Mouse (Mus musculus) forebrain, postnatal 0 days (tissue): ENCODE measurements at regions not wholly inside any gene's neighbourhood (a gene's known extent, or its start where the extent isn't known, plus 50 kb on each side); places are given as distances from the start of the nearest gene placed in this dataset.

Experiments used
- ATAC-seq: fragments of 200-750 bp; cut with Nextera tagmentation; 2 replicates; pipeline ENCODE4 v1.8.0; 2017; ENCODE audit warnings: mild to moderate bottlenecking, moderate library complexity
- DNase-seq: peaks from one replicate; pipeline ENCODE4 v3.0.0-alpha.2; 2015
- H3K27ac ChIP-seq: fragments of 300-500 bp; sonication (generic); 2 replicates; pipeline ENCODE4 v1.5.1; 2014; ENCODE audit warnings: low read depth, mild to moderate bottlenecking, antibody characterized with exemption, low read length, moderate library complexity, mixed read lengths
- H3K27me3 ChIP-seq: fragments of 300-500 bp; sonication (generic); 2 replicates; pipeline ENCODE4 v1.6.1; 2014; ENCODE audit warnings: mild to moderate bottlenecking, low read length, mixed read lengths; ENCODE audit not compliant: insufficient read depth
- H3K36me3 ChIP-seq: fragments of 300-500 bp; sonication (generic); 2 replicates; pipeline ENCODE4 v1.6.1; 2014; ENCODE audit warnings: mild to moderate bottlenecking, moderate library complexity; ENCODE audit not compliant: insufficient read depth
- H3K4me1 ChIP-seq: fragments of 300-500 bp; sonication (generic); 2 replicates; pipeline ENCODE4 v1.6.1; 2014; ENCODE audit warnings: antibody characterized with exemption; ENCODE audit not compliant: insufficient read depth
- H3K4me2 ChIP-seq: fragments of 300-500 bp; sonication (generic); 2 replicates; pipeline ENCODE4 v1.6.1; 2014; ENCODE audit warnings: low read depth, mild to moderate bottlenecking, moderate library complexity
- H3K4me3 ChIP-seq: fragments of 300-500 bp; sonication (generic); 2 replicates; pipeline ENCODE4 v1.5.1; 2014; ENCODE audit warnings: low read depth, low read length, mixed read lengths
- H3K9ac ChIP-seq: fragments of 300-500 bp; sonication (generic); 2 replicates; pipeline ENCODE4 v1.6.1; 2014; ENCODE audit warnings: mild to moderate bottlenecking
- H3K9me3 ChIP-seq: fragments of 300-500 bp; sonication (generic); 2 replicates; pipeline ENCODE4 v1.6.1; 2016; ENCODE audit warnings: low read length
- CTCF ChIP-seq: sonication (generic); IDR thresholded peaks from 2 replicates; pipeline ENCODE4 v1.5.1; 2016; ENCODE audit warnings: antibody characterized with exemption, control low read depth, low read depth
- WGBS: fragments of 180-500 bp; shearing (Covaris S2); extraction: QIAGEN DNeasy Blood & Tissue Kit; methylation state at CpG from one replicate; pipeline ENCODE4 v1.1.7; 2014; 5-methylcytosine and 5-hydroxymethylcytosine counted together

DNA sequence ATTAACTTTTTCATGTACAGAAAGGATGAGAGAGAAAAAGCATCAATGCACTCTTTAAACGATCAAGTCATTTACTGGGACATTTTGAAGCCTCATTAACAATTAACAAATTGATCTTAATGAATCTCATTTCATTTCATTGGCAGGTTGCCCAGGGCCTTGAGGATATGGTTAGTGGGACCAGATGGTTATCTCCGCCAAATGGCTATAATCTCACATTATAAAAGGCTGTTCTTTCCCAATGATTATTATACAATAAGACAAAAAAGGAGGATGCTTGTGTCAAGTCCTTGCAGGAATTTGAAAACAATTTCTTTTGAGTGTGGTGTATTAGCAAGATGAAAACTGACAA lies 185.3 kb downstream of the Snx13 start:
- ATAC-seq (peak; percentile 53), DNase-seq (peak; percentile 59)
- Histone ChIP-seq H3K36me3 (no peaks in the 10 kb centered on the region), H3K9ac (no peak overlapping the region), H3K4me2 (no peak overlapping the region), H3K4me1 (no peaks in the 10 kb centered on the region), H3K27me3 (no peaks in the 10 kb centered on the region), H3K4me3 (no peak overlapping the region), H3K27ac (no peak overlapping the region), H3K9me3 (no peaks in the 10 kb centered on the region)
- 14% methylated on average over 2 of the region's 2 CpGs for WGBS
- no peak for TF ChIP-seq CTCF

GRCm38 (mm10) chr12:35231414-35232321 lies 184.7 kb downstream of the Snx13 start:
- Histone ChIP-seq H3K9me3 (no peaks in the 10 kb centered on the region), H3K9ac (no peak overlapping the region), H3K27me3 (no peaks in the 10 kb centered on the region), H3K4me3 (no peak overlapping the region), H3K36me3 (no peaks in the 10 kb centered on the region), H3K4me1 (no peaks in the 10 kb centered on the region), H3K27ac (no peak overlapping the region), H3K4me2 (no peak overlapping the region)
- peak; percentile 24 for DNase-seq
- ATAC-seq = peak; percentile 51
- no peak for TF ChIP-seq CTCF

DNA sequence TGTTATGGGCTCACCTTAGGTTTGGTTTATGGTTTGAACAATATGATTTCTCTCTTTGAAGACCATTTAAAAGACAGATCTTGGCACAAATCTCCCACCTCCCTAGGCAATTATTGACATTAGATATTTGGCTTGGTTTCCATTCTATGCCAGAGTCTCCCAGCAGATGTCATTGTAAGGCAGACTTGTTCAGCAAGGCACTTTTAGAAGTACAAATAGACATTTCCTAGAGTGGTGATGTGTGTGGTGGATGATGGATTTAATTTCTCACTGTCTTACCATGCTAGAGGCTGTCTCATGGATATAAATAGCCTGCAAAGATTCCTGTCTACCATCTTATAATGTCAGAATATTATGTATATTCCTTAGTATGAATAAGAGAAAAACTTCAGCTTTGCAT lies 173.4 kb downstream of the Snx13 start:
- TF ChIP-seq CTCF = peak; percentile 41; the same call in 1 of the 2 replicates
- H3K4me1 ChIP-seq = no peaks in the 10 kb centered on the region
- ATAC-seq = peak; percentile 48; the same call in 1 of the 2 replicates
- no peak overlapping the region for H3K4me3 ChIP-seq
- no peak overlapping the region for H3K27ac ChIP-seq
- H3K9me3 ChIP-seq = no peaks in the 10 kb centered on the region
- no peak overlapping the region for H3K9ac ChIP-seq
- no peaks in the 10 kb centered on the region for H3K27me3 ChIP-seq
- no peak overlapping the region for H3K4me2 ChIP-seq
- no peaks in the 10 kb centered on the region for H3K36me3 ChIP-seq
- DNase-seq = peak; percentile 10

DNA sequence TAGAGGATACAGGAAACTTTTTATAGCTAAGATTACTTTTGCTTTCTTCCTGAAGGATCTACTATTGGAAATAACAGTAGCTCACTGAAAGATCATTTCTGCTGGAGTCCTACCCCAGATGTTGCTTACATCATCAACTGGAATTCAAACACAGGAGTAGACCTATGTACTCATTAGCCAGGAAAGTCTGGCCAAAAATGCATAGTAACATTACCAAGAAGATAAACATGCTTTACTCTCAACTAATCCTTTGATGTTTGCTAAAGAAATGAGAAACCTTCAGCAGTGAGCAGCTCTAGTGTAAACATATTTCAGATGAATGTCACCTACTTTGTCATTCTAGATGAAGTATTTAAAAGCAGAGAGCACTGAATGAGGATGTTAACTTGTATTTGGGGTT lies 173.0 kb downstream of the Snx13 start:
- ATAC-seq = no peak

DNA sequence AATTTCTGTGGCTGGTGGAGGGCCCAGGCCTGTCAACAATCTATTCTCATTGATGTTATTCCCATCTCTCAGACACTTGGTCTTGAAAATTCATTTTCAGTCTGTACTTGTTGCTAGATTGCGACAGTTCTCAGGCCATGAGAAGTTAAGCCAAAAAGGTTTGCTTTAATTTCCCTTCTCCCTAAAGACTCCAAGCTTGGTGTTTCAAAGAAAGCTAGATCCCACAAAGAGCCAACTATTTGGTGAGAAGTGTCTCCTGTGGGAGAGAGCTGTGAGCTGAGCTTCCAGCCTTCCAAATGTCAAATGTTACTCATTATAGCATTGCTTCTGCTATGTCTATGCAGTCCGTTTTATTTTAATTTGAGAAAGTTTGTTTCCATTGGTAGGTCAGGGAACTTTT lies 169.7 kb downstream of the Snx13 start:
- Histone ChIP-seq H3K27me3 (no peaks in the 10 kb centered on the region), H3K4me3 (no peak overlapping the region), H3K27ac (no peak overlapping the region), H3K4me1 (no peaks in the 10 kb centered on the region), H3K36me3 (no peaks in the 10 kb centered on the region), H3K4me2 (no peak overlapping the region), H3K9ac (no peak overlapping the region), H3K9me3 (no peaks in the 10 kb centered on the region)
- no peak for TF ChIP-seq CTCF
- no peak for DNase-seq
- WGBS = 83% methylated on average over 2 of the region's 2 CpGs
- no peak for ATAC-seq

More for the DNA sequence above, 173.0 kb downstream of the Snx13 start:
- H3K9me3 ChIP-seq = no peaks in the 10 kb centered on the region
- no peaks in the 10 kb centered on the region for H3K4me1 ChIP-seq
- no peaks in the 10 kb centered on the region for H3K36me3 ChIP-seq
- no peak overlapping the region for H3K4me2 ChIP-seq
- no peak for TF ChIP-seq CTCF
- no peak overlapping the region for H3K27ac ChIP-seq
- no peak overlapping the region for H3K9ac ChIP-seq
- H3K27me3 ChIP-seq = no peaks in the 10 kb centered on the region
- DNase-seq = no peak
- no peak overlapping the region for H3K4me3 ChIP-seq

- no peaks in the 10 kb centered on the region for H3K9me3 ChIP-seq
- no peak for TF ChIP-seq CTCF
Measured at GRCm38 (mm10) chr12:35209399-35209798, 162.4 kb downstream of the Snx13 start.

GRCm38 (mm10) chr12:35207605-35208004 lies 160.6 kb downstream of the Snx13 start:
- no peaks in the 10 kb centered on the region for H3K27me3 ChIP-seq
- DNase-seq = no peak
- WGBS = 73% methylated on average over 3 of the region's 3 CpGs
- no peak overlapping the region for H3K27ac ChIP-seq
- no peak for TF ChIP-seq CTCF
- H3K4me3 ChIP-seq = no peak overlapping the region
- no peak overlapping the region for H3K4me2 ChIP-seq
- no peaks in the 10 kb centered on the region for H3K9me3 ChIP-seq
- ATAC-seq = no peak
- H3K9ac ChIP-seq = no peak overlapping the region
- H3K4me1 ChIP-seq = no peaks in the 10 kb centered on the region
- H3K36me3 ChIP-seq = no peaks in the 10 kb centered on the region

More at GRCm38 (mm10) chr12:35209399-35209798, 162.4 kb downstream of the Snx13 start:
- no peaks in the 10 kb centered on the region for H3K4me1 ChIP-seq
- H3K27me3 ChIP-seq = no peaks in the 10 kb centered on the region
- H3K27ac ChIP-seq = no peak overlapping the region
- no peak overlapping the region for H3K9ac ChIP-seq
- no peak overlapping the region for H3K4me2 ChIP-seq
- no peak overlapping the region for H3K4me3 ChIP-seq
- no peak for DNase-seq
- no peak for ATAC-seq
- H3K36me3 ChIP-seq = no peaks in the 10 kb centered on the region
